Mouse (Mus musculus): Measurements from ENCODE around the gene Serpini1.
"Not testable (repeated sequence)": the region's sequence is repeated elsewhere in the genome, so short reads cannot be mapped to it uniquely, and the experiment has no call there.

The Serpini1 gene

GRCm38 (mm10) chr3:75635648-75636047 lies 78.3 kb downstream of the Serpini1 start:
- in situ Hi-C loops (cut with MseI, MboI), result no loop called here

- in situ Hi-C loops (cut with MseI, MboI), result no loop called here
Observed at GRCm38 (mm10) chr3:75639546-75639945, 82.2 kb downstream of the Serpini1 start.

- in situ Hi-C loops (cut with MseI, MboI), result no loop called here
Observed at GRCm38 (mm10) chr3:75647542-75647941, 90.2 kb downstream of the Serpini1 start.

- in situ Hi-C loops (cut with MseI, MboI), result no loop called here
Observed at GRCm38 (mm10) chr3:75648226-75648625, 90.9 kb downstream of the Serpini1 start.

GRCm38 (mm10) chr3:75650416-75651154 lies 93.2 kb downstream of the Serpini1 start:
- in situ Hi-C loops (cut with MseI, MboI), result not testable (repeated sequence)

- in situ Hi-C loops (cut with MseI, MboI), result no loop called here
Observed at GRCm38 (mm10) chr3:75651603-75652115, 94.3 kb downstream of the Serpini1 start.

GRCm38 (mm10) chr3:75653901-75654300 lies 96.6 kb downstream of the Serpini1 start:
- in situ Hi-C loops (cut with MseI, MboI), result not testable (repeated sequence)

- in situ Hi-C loops (cut with MseI, MboI), result no loop called here
Observed at GRCm38 (mm10) chr3:75655578-75656344, 98.4 kb downstream of the Serpini1 start.

GRCm38 (mm10) chr3:75666962-75667361 lies 109.6 kb downstream of the Serpini1 start:
- in situ Hi-C loops (cut with MseI, MboI), result no loop called here

- in situ Hi-C loops (cut with MseI, MboI), result no loop called here
Observed at GRCm38 (mm10) chr3:75670425-75670824, 113.1 kb downstream of the Serpini1 start.

GRCm38 (mm10) chr3:75682881-75683280 lies 125.5 kb downstream of the Serpini1 start:
- in situ Hi-C loops (cut with MseI, MboI), result no loop called here

GRCm38 (mm10) chr3:75686775-75687174 lies 129.4 kb downstream of the Serpini1 start:
- in situ Hi-C loops (cut with MseI, MboI), result no loop called here

- in situ Hi-C loops (cut with MseI, MboI), result no loop called here
Observed at GRCm38 (mm10) chr3:75687187-75687825, 130.0 kb downstream of the Serpini1 start.

GRCm38 (mm10) chr3:75690321-75690720 lies 133.0 kb downstream of the Serpini1 start:
- in situ Hi-C loops (cut with MseI, MboI), result no loop called here

GRCm38 (mm10) chr3:75692088-75692487 lies 134.7 kb downstream of the Serpini1 start:
- in situ Hi-C loops (cut with MseI, MboI), result no loop called here
